Mouse (Mus musculus): ENCODE measurements at regions not wholly inside any gene's neighbourhood (a gene's known extent, or its start where the extent isn't known, plus 50 kb on each side); places are given as distances from the start of the nearest gene placed in this dataset.

GRCm38 (mm10) chr3:52663161-52663602 lies 353.9 kb downstream of the Cog6 start:
- Histone ChIP-seq H3K27me3 (ENCODE audit: control insufficient read depth, insufficient read depth, low read length) (no peaks in the 10 kb centered on the region), H3K4me1 (ENCODE audit: control insufficient read depth, insufficient read depth, low read length) (no peaks in the 10 kb centered on the region), H3K4me3 (no peak overlapping the region), H3K27ac (no peak overlapping the region), H3K36me3 (ENCODE audit: control insufficient read depth, insufficient read depth, low read length) (no peaks in the 10 kb centered on the region), H3K79me2 (replicated peaks; ENCODE audit: control insufficient read depth, insufficient read depth, low read length) (no peaks in the 10 kb centered on the region), H3K9ac (ENCODE audit: low read depth, low read length) (no peak overlapping the region)
- intact Hi-C loops (cut with DNase I), result no loop called here
- no peak for TF ChIP-seq EP300 (IDR thresholded peaks at IDR 0.05; ENCODE audit: insufficient read depth, low read depth, low read length)
- no peak for TF ChIP-seq CTCF (IDR thresholded peaks at IDR 0.05)
- TF ChIP-seq POLR2A (IDR thresholded peaks at IDR 0.05; ENCODE audit: insufficient read depth, low read depth, low read length), result no peak
- 72% methylated on average over 5 of the region's 5 CpGs for WGBS
- no peak for DNase-seq

- H3K36me3 ChIP-seq (ENCODE audit: control insufficient read depth, insufficient read depth, low read length), result no peaks in the 10 kb centered on the region
- no peaks in the 10 kb centered on the region for H3K79me2 ChIP-seq (replicated peaks; ENCODE audit: control insufficient read depth, insufficient read depth, low read length)
- H3K4me3 ChIP-seq, result no peak overlapping the region
- H3K4me1 ChIP-seq (ENCODE audit: control insufficient read depth, insufficient read depth, low read length), result no peaks in the 10 kb centered on the region
- TF ChIP-seq CTCF (IDR thresholded peaks at IDR 0.05) (no peak), POLR2A (IDR thresholded peaks at IDR 0.05; ENCODE audit: insufficient read depth, low read depth, low read length) (no peak), EP300 (IDR thresholded peaks at IDR 0.05; ENCODE audit: insufficient read depth, low read depth, low read length) (no peak)
- H3K9ac ChIP-seq (ENCODE audit: low read depth, low read length), result no peak overlapping the region
- WGBS, result 82% methylated on average over 15 of the region's 15 CpGs
- DNase-seq, result no peak
- H3K27ac ChIP-seq, result no peak overlapping the region
- no peaks in the 10 kb centered on the region for H3K27me3 ChIP-seq (ENCODE audit: control insufficient read depth, insufficient read depth, low read length)
- intact Hi-C loops (cut with DNase I), result no loop called here
Observed at GRCm38 (mm10) chr3:52662164-52662908, 354.7 kb downstream of the Cog6 start.

- Histone ChIP-seq H3K36me3 (ENCODE audit: control insufficient read depth, insufficient read depth, low read length) (no peaks in the 10 kb centered on the region; the same call in 1 of the 2 replicates), H3K27ac (no peak overlapping the region), H3K9ac (ENCODE audit: low read depth, low read length) (no peak overlapping the region), H3K4me1 (ENCODE audit: control insufficient read depth, insufficient read depth, low read length) (no peaks in the 10 kb centered on the region), H3K4me3 (no peak overlapping the region), H3K27me3 (ENCODE audit: control insufficient read depth, insufficient read depth, low read length) (no peaks in the 10 kb centered on the region), H3K79me2 (replicated peaks; ENCODE audit: control insufficient read depth, insufficient read depth, low read length) (no peaks in the 10 kb centered on the region)
- DNase-seq, result no peak
- intact Hi-C loops (cut with DNase I), result no loop called here
- TF ChIP-seq POLR2A (IDR thresholded peaks at IDR 0.05; ENCODE audit: insufficient read depth, low read depth, low read length) (no peak), EP300 (IDR thresholded peaks at IDR 0.05; ENCODE audit: insufficient read depth, low read depth, low read length) (no peak), CTCF (IDR thresholded peaks at IDR 0.05) (no peak)
- WGBS, result 48% methylated on average over 5 of the region's 5 CpGs
Observed at GRCm38 (mm10) chr3:52653006-52653405, 364.0 kb downstream of the Cog6 start.

GRCm38 (mm10) chr3:52652476-52652870 lies 364.6 kb downstream of the Cog6 start:
- H3K4me3 ChIP-seq, result no peak overlapping the region
- H3K27ac ChIP-seq, result no peak overlapping the region
- no peaks in the 10 kb centered on the region; the same call in 1 of the 2 replicates for H3K36me3 ChIP-seq (ENCODE audit: control insufficient read depth, insufficient read depth, low read length)
- no peak for TF ChIP-seq EP300 (IDR thresholded peaks at IDR 0.05; ENCODE audit: insufficient read depth, low read depth, low read length)
- no peaks in the 10 kb centered on the region for H3K27me3 ChIP-seq (ENCODE audit: control insufficient read depth, insufficient read depth, low read length)
- no peaks in the 10 kb centered on the region for H3K79me2 ChIP-seq (replicated peaks; ENCODE audit: control insufficient read depth, insufficient read depth, low read length)
- H3K9ac ChIP-seq (ENCODE audit: low read depth, low read length), result no peak overlapping the region
- 89% methylated on average over 2 of the region's 2 CpGs for WGBS
- intact Hi-C loops (cut with DNase I), result no loop called here
- no peaks in the 10 kb centered on the region for H3K4me1 ChIP-seq (ENCODE audit: control insufficient read depth, insufficient read depth, low read length)
- no peak for DNase-seq

- no peak overlapping the region for H3K4me3 ChIP-seq
- WGBS, result 55% methylated on average over 7 of the region's 7 CpGs
- no peaks in the 10 kb centered on the region for H3K79me2 ChIP-seq (replicated peaks; ENCODE audit: control insufficient read depth, insufficient read depth, low read length)
- intact Hi-C loops (cut with DNase I), result no loop called here
- H3K27ac ChIP-seq, result no peak overlapping the region
- no peaks in the 10 kb centered on the region for H3K27me3 ChIP-seq (ENCODE audit: control insufficient read depth, insufficient read depth, low read length)
- H3K4me1 ChIP-seq (ENCODE audit: control insufficient read depth, insufficient read depth, low read length), result no peaks in the 10 kb centered on the region
- no peaks in the 10 kb centered on the region; the same call in 1 of the 2 replicates for H3K36me3 ChIP-seq (ENCODE audit: control insufficient read depth, insufficient read depth, low read length)
- no peak overlapping the region for H3K9ac ChIP-seq (ENCODE audit: low read depth, low read length)
- no peak for DNase-seq
- TF ChIP-seq EP300 (IDR thresholded peaks at IDR 0.05; ENCODE audit: insufficient read depth, low read depth, low read length) (no peak), POLR2A (IDR thresholded peaks at IDR 0.05; ENCODE audit: insufficient read depth, low read depth, low read length) (no peak), CTCF (IDR thresholded peaks at IDR 0.05) (no peak)
Observed at GRCm38 (mm10) chr3:52651862-52652475, 365.1 kb downstream of the Cog6 start.

- intact Hi-C loops (cut with DNase I), result no loop called here
- Histone ChIP-seq H3K4me3 (no peak overlapping the region), H3K27ac (no peak overlapping the region), H3K79me2 (replicated peaks; ENCODE audit: control insufficient read depth, insufficient read depth, low read length) (no peaks in the 10 kb centered on the region), H3K36me3 (ENCODE audit: control insufficient read depth, insufficient read depth, low read length) (no peaks in the 10 kb centered on the region; the same call in 1 of the 2 replicates), H3K27me3 (ENCODE audit: control insufficient read depth, insufficient read depth, low read length) (no peaks in the 10 kb centered on the region), H3K9ac (ENCODE audit: low read depth, low read length) (no peak overlapping the region), H3K4me1 (ENCODE audit: control insufficient read depth, insufficient read depth, low read length) (no peaks in the 10 kb centered on the region)
- TF ChIP-seq EP300 (IDR thresholded peaks at IDR 0.05; ENCODE audit: insufficient read depth, low read depth, low read length) (no peak), POLR2A (IDR thresholded peaks at IDR 0.05; ENCODE audit: insufficient read depth, low read depth, low read length) (no peak), CTCF (IDR thresholded peaks at IDR 0.05) (no peak)
- DNase-seq, result no peak
- WGBS, result 96% methylated on average over 3 of the region's 3 CpGs
Observed at GRCm38 (mm10) chr3:52650071-52650470, 367.0 kb downstream of the Cog6 start.
